Mouse (Mus musculus) splenic B cell, adult 2 months (primary cell): ENCODE data around the gene Tmem198.

Experiments
- DNase-seq: peaks from one replicate; pipeline ENCODE4 v3.0.0-alpha.2; 2011; ENCODE audit warnings: low read depth, low spot score
- H3K27me3 ChIP-seq: 2 replicates; pipeline ENCODE4 v1.6.1; 2012; ENCODE audit warnings: mild to moderate bottlenecking, low read length, moderate library complexity, mixed read lengths; ENCODE audit not compliant: control insufficient read depth, poor library complexity, insufficient read depth, severe bottlenecking
- H3K36me3 ChIP-seq: 2 replicates; pipeline ENCODE4 v1.6.1; 2012; ENCODE audit warnings: mild to moderate bottlenecking, low read length, moderate library complexity, mixed read lengths; ENCODE audit not compliant: control insufficient read depth, poor library complexity, insufficient read depth, severe bottlenecking

Gene Tmem198

DNA sequence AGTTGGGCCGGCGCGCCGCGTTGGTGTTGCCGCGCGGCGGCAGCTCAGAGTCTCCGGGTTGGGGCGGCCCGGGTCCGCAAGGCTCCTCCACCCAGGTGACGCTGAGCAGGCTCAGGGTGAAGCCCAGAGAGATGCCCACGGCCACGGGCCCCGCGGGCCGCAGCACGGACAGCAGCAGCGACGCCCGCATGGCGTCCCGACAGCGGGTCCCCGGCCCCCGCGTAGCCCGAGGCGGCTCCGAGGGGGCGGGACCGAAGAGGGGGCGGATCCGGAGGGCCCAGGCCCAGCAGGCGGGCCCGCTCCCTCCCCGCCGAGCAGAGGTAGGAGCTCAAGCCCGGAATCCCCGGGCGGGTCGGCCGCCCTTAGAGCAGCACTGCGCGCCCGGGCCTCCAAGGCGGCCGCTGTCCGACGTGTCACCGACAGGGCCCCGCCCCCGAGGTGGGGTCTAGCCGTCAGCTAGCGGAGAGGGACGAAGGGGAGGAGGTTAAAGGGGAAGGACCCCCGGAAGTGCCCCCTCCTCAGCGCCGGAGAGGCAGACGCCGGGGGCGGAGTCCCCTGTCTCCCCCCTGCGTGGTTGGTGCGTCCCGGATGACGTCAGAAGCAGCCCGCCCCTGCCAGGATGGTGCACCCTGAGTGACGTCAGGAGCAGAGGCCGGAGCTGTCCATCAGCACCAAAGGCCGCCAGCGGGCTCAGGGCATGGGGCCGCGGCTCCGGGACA lies at the start of gene Tmem198, which contains the start of gene Chpf:
Gene Tmem198, plus strand, starts transcription at position 617 of the 719 bp plus-strand sequence.
Gene Chpf, minus strand, starts transcription at position 392 of the 719 bp plus-strand sequence.
- peak; percentile 96 for DNase-seq
- 0 out of 2 replicates have a peak, but pooled peaks cover 2% of the 10 kb centered on the region for H3K36me3 ChIP-seq
- no peaks in the 10 kb centered on the region for H3K27me3 ChIP-seq

DNA sequence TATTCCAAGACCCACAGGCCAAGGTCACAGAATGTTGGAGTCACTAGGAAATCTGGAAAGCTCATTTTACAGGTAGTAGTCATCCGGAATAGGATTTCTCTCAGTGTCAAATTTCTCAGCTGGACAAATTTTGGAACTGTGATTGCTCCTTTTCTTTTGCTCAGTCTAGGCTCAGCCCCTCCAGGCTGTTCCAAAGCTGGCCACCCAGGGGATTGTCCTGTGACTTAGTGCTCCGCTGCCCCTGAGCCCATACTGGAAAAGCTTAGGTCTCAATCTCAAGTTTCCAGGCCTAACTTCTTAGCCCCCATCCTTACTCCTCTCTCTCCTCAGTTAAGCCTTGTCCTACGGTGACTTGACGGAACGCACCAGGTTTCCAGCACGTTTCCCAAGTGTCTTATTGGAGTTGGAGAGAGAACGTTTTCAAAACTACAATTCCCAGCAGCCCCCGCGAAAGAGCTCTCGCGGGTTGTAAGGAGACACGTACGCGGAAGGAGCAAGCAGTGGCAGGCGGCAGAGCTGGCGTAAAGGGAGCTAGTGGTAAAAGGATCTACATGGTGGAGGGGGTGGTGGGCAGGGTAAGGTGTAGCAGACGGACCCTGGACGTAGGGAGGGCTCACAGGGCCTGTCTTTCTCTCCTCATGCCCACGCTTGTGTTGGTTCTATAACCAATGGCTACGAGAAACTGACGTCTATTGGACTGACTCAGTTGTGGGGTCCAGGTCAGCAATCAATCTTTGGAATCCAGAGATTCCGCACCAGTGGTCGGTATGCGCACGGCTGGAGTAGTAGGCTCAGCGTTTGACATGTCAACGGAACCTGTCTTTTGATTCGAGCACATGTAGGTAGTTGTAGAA lies 43.6 kb upstream of the Tmem198 start, which contains the start of gene Gmppa:
Gene Gmppa, plus strand, starts transcription at position 456 of the 854 bp plus-strand sequence.
- Histone ChIP-seq H3K27me3 (no peaks in the 10 kb centered on the region), H3K36me3 (0 out of 2 replicates have a peak, but pooled peaks cover 2% of the 10 kb centered on the region)
- peak; percentile 70 for DNase-seq

DNA sequence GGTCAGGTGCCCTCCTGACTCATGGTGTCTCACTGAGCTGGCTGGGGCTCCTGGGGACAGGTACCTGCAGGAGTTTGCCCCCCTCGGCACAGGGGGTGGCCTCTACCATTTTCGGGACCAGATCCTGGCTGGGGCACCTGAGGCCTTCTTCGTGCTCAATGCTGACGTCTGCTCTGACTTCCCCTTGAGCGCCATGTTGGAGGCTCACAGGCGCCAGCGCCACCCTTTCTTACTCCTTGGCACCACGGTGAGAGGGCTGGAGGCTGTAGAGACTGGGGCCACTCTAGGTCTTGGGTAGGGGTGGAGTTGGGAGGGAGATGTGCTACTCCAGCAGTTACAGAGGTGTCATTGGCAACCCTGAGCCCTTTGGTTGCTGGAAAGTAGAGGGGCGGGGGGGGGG lies 40.5 kb upstream of the Tmem198 start:
- no peaks in the 10 kb centered on the region for H3K27me3 ChIP-seq
- no peak for DNase-seq
- H3K36me3 ChIP-seq = 0 out of 2 replicates have a peak, but pooled peaks cover 2% of the 10 kb centered on the region

DNA sequence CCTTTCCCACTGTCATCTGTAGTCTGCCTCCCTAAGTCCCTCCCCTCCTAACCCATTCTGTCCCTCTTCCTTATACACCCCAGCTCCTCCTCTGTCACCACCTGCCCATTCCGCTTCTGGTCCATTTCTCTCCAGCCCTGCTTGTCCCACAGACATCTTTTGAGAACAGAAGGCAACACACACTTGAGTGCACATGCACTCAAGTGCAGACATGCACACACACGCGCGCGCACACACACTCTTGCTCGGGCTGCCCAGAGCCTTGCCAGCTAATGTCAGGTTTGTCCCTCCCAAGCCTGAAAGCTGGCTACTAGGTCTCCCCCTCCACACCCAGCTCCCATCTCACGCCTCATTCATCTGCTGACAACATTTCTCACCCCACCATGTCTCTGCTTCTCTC lies 38.7 kb upstream of the Tmem198 start:
- Histone ChIP-seq H3K27me3 (no peaks in the 10 kb centered on the region), H3K36me3 (0 out of 2 replicates have a peak, but pooled peaks cover 2% of the 10 kb centered on the region)
- DNase-seq = no peak

DNA sequence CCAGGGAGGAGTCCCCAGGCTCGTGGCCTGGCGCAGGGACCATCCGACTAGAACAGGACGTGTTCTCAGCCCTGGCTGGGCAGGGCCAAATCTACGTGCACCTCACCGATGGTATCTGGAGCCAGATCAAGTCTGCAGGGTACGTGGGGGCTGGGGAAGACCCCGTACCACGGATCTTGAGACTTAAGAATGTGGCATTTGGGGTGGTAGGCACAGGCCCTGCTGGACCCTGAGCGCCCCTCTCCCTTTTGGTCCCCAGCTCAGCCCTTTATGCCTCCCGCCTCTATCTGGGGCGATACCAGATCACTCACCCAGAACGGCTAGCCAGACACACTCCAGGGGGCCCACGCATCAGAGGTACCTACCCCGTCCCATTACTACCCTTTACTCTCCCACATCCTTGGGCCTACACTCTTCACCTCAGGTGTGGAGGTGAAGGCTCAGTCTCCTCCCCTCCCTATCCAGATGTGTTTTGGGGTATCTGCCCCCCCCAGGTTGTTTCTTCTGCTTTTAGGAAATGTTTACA lies 37.8 kb upstream of the Tmem198 start:
- Histone ChIP-seq H3K27me3 (peaks cover 5% of the 10 kb centered on the region), H3K36me3 (0 out of 2 replicates have a peak, but pooled peaks cover 2% of the 10 kb centered on the region)
- DNase-seq = no peak

DNA sequence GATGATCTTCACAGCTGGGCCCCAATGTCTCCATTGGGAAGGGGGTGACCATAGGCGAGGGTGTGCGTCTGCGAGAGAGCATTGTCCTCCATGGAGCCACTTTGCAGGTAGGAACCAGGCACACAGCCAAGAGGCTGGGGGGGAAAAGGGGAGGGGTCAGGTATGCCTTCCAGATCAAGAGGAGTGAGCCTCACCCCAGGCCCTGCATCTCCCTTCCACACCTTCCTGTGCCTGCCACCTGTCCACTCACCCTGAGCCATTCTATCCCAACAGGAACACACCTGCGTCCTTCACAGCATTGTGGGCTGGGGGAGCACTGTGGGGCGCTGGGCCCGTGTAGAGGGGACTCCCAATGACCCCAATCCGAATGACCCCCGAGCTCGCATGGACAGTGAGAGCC lies 37.2 kb upstream of the Tmem198 start:
- DNase-seq = no peak
- Histone ChIP-seq H3K36me3 (0 out of 2 replicates have a peak, but pooled peaks cover 2% of the 10 kb centered on the region), H3K27me3 (peaks cover 5% of the 10 kb centered on the region)

DNA sequence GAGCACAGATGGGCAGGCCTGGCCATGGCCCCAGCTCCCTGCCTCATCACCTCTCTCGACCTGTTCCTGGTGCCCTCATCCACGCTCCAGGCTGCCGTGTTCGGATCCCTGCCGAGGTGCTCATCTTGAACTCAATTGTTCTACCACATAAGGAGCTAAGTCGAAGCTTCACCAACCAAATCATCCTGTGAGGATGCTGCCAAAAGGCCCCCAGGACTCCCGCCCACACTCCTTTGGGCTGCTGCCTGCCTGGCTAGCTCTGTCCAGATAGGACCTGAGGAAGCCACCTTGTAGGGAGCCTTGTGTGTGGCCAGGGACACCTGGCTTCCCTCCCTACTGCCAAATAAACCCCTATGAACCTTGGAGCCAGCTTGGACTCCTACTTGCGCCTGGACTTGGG lies 36.5 kb upstream of the Tmem198 start:
- Histone ChIP-seq H3K27me3 (peaks cover 5% of the 10 kb centered on the region), H3K36me3 (0 out of 2 replicates have a peak, but pooled peaks cover 2% of the 10 kb centered on the region)
- no peak for DNase-seq

DNA sequence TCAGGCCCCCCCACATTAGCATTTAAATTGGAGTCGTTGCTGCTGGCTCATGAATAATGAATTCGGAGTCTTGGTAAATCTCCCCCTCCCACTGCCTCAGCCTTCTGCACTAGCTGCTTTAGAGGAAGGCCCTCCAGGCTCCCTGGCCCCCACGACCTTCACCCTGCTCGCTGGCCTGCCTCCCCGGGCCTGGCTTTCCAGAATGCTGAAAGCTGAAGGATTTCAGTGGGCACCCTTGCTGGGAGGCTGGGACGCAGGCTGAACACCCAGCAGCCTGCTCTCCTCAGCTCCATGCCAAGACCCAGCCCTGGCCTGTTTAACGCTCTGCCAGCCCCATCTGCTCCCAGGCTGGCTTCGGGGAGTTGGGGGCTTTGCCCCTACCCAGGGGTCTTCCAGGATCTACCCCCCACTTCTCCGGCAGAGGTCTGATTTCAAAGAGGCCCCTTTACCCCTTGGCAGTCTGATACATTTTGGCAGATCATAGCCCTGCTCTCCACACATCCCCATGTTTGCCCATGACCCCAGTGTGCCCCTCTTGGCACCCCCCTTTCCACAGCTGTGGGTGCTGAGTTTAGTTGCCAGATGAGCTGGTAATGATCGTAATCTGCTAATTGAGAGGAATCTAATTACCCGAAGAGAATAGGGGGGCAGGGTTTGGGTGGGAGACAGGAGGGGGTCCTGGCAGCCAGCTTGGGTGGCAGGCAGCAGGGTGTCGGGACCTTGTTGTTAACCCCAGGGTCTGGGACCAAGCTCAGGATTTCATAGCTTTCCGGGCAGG lies 35.9 kb upstream of the Tmem198 start:
- Histone ChIP-seq H3K27me3 (peaks cover 5% of the 10 kb centered on the region), H3K36me3 (0 out of 2 replicates have a peak, but pooled peaks cover 2% of the 10 kb centered on the region)
- DNase-seq = no peak

DNA sequence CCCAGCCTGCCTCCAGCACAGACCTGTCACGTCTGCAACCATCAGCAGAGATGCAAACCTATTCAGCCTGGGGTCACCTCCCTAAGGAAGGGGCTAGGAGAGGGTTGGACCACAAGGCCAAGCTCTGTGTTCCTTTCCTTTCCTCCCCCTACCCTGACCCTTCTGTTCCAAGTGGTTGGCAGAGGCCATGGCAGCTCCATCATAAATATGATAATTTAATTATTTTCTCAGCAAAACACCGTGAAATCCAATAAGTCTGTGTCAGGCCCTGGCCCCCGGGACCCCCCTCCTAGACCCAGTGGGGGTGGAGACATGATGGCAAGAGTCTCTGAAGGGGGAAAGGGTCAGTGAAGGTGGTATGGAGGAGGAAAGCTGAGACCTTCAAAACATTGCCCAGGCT lies 35.1 kb upstream of the Tmem198 start:
- H3K36me3 ChIP-seq = 0 out of 2 replicates have a peak, but pooled peaks cover 2% of the 10 kb centered on the region
- DNase-seq = no peak

DNA sequence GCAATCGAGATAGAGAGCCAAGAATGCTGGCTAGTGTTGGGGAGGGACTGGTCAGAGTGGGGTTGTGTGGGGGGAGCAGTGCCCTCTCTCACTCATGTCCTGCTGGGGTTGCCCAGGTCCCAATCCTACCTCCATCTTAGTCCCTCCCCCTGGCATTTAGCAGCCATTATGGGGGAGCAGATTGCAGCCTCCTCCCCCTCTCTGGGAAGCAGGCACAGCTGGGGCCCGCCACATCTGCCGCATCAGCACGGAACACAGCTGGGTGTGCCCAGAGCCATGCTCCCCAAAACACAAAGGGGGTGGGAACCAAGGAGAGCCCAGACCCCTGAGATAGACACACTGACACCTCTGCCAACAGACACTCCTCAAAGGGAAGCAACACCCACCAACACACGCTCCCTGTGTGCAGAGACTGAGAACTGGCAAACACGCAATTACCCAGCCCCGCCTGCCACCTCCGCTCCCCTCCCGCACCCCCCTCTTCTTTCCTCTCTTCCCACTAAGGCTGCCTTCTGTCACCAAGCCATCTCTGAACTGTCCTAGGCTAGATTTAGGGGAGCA lies 34.1 kb upstream of the Tmem198 start:
- Histone ChIP-seq H3K36me3 (0 out of 2 replicates have a peak, but pooled peaks cover 2% of the 10 kb centered on the region), H3K27me3 (peaks cover 5% of the 10 kb centered on the region)
- no peak for DNase-seq

More for the DNA sequence above, 35.1 kb upstream of the Tmem198 start:
- peaks cover 5% of the 10 kb centered on the region for H3K27me3 ChIP-seq

DNA sequence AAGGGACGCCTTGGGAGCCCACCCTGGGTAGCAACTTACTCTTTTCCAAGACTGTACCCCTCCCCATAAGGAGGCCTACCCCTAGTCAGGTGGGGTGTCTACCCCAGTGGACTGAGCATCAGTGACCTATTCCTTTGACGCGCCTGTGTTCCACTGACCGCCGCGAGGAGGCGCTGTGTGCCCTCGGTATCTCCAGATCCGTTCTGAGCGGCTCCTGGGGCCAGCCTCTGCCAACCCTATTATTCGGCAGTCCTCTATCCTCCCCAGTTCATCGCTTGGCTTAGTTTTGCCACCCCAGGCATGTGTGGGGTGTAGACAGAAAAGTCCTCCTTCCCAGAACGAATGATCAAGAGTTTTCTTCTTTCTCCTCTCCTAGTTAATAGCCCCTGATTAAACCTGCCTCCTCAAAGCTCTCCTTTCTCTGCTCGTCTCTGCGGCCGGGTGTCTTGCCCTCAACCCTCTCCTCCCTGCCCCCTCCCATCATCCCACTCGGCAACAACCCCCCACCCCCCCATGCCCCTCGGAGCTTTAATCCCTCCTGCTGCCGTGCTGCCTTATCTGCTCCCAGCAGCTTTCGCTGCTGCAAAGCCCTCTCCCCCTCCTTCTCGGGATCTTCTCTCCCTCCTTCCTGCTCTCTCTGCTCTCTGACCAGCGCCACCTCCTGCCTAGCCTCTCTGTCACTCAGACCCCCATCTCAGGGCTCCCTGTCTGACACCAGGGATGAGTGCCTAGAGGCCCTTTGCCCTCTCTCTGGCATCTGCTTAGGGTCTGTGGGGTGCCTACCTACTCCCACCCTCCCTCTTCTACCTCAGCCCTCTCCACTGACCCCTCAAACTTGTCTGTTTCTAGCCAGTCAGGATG lies 33.4 kb upstream of the Tmem198 start:
- DNase-seq = peak; percentile 83
- peaks cover 5% of the 10 kb centered on the region for H3K27me3 ChIP-seq

DNA sequence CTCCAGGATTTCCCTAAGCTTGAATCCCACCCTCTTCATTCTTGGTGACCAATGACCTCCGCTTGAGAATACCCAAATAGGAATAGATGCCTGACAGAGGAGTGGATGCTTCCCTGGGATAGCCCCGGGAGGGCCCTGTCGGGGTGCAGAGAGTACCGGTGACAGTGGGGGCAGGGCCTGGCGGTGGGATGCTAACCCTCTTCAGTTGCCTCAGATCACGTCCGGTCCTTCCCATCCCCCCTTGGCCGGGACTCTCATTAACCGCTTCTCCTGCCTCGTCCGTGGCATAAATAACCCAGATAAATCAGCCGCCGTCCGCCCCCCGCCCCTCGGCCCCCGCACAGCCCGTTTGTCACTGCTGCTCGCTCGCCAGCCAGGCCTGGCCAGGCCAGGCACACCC lies 32.7 kb upstream of the Tmem198 start:
- H3K27me3 ChIP-seq = peaks cover 5% of the 10 kb centered on the region
- no peak for DNase-seq
- no peaks in the 10 kb centered on the region for H3K36me3 ChIP-seq

More for the DNA sequence above, 33.4 kb upstream of the Tmem198 start:
- H3K36me3 ChIP-seq = no peaks in the 10 kb centered on the region
